Mouse (Mus musculus): ENCODE measurements around the gene Atf3. TPM values are rescaled to one million over a fixed set of nuclear protein-coding genes. Genes with fewer than 3 reads are reported as not detected.

Gene Atf3
- polyA plus RNA-seq, 1 experiment from 2014 or later = 6.5 TPM

- Histone ChIP-seq H3K4me3 (ENCODE audit: low read depth, low read length) (no peak overlapping the region), H3K4me1 (replicated peaks; ENCODE audit: control insufficient read depth, insufficient read depth) (no peaks in the 10 kb centered on the region), H3K9me3 (ENCODE audit: control insufficient read depth, low read length) (no peaks in the 10 kb centered on the region), H3K9ac (ENCODE audit: low read length) (no peak overlapping the region), H3K4me2 (replicated peaks; ENCODE audit: low read depth) (no peak overlapping the region), H3K36me3 (ENCODE audit: control insufficient read depth, insufficient read depth, low read length) (no peaks in the 10 kb centered on the region), H3K27me3 (ENCODE audit: control insufficient read depth, insufficient read depth, low read length) (no peaks in the 10 kb centered on the region), H3K27ac (replicated peaks) (no peak overlapping the region)
- TF ChIP-seq EP300 (optimal IDR thresholded peaks at IDR 0.05) (no peak), CTCF (IDR thresholded peaks at IDR 0.05; ENCODE audit: low read depth) (no peak)
- 83% methylated on average over 8 of the region's 8 CpGs for WGBS
- ATAC-seq (ENCODE audit: low FRiP score, low TSS enrichment) (no peak), DNase-seq (ENCODE audit: low spot score) (no peak)
Observed at GRCm38 (mm10) chr1:191140983-191141382, 76.9 kb downstream of the Atf3 start.

GRCm38 (mm10) chr1:191138874-191139495 lies 78.9 kb downstream of the Atf3 start:
- WGBS = 55% methylated on average over 7 of the region's 7 CpGs
- DNase-seq (ENCODE audit: low spot score) (no peak), ATAC-seq (ENCODE audit: low FRiP score, low TSS enrichment) (no peak)
- H3K9me3 ChIP-seq (ENCODE audit: control insufficient read depth, low read length) = no peaks in the 10 kb centered on the region
- no peaks in the 10 kb centered on the region for H3K4me1 ChIP-seq (replicated peaks; ENCODE audit: control insufficient read depth, insufficient read depth)
- no peak overlapping the region for H3K27ac ChIP-seq (replicated peaks)
- TF ChIP-seq CTCF (IDR thresholded peaks at IDR 0.05; ENCODE audit: low read depth) (no peak), EP300 (optimal IDR thresholded peaks at IDR 0.05) (no peak)
- H3K4me2 ChIP-seq (replicated peaks; ENCODE audit: low read depth) = no peak overlapping the region
- H3K4me3 ChIP-seq (ENCODE audit: low read depth, low read length) = no peak overlapping the region
- no peak overlapping the region for H3K9ac ChIP-seq (ENCODE audit: low read length)
- no peaks in the 10 kb centered on the region for H3K36me3 ChIP-seq (ENCODE audit: control insufficient read depth, insufficient read depth, low read length)
- H3K27me3 ChIP-seq (ENCODE audit: control insufficient read depth, insufficient read depth, low read length) = no peaks in the 10 kb centered on the region

GRCm38 (mm10) chr1:191138436-191138835 lies 79.4 kb downstream of the Atf3 start:
- no peak for ATAC-seq (ENCODE audit: low FRiP score, low TSS enrichment)
- 91% methylated on average over 4 of the region's 4 CpGs for WGBS

GRCm38 (mm10) chr1:191135406-191135805 lies 82.4 kb downstream of the Atf3 start:
- no peaks in the 10 kb centered on the region for H3K9me3 ChIP-seq (ENCODE audit: control insufficient read depth, low read length)
- H3K27me3 ChIP-seq (ENCODE audit: control insufficient read depth, insufficient read depth, low read length) = no peaks in the 10 kb centered on the region
- H3K36me3 ChIP-seq (ENCODE audit: control insufficient read depth, insufficient read depth, low read length) = no peaks in the 10 kb centered on the region
- DNase-seq (ENCODE audit: low spot score) (no peak), ATAC-seq (ENCODE audit: low FRiP score, low TSS enrichment) (no peak)
- WGBS = 42% methylated on average over 4 of the region's 4 CpGs
- no peak overlapping the region for H3K4me2 ChIP-seq (replicated peaks; ENCODE audit: low read depth)
- H3K4me3 ChIP-seq (ENCODE audit: low read depth, low read length) = no peak overlapping the region
- no peaks in the 10 kb centered on the region for H3K4me1 ChIP-seq (replicated peaks; ENCODE audit: control insufficient read depth, insufficient read depth)
- no peak overlapping the region for H3K9ac ChIP-seq (ENCODE audit: low read length)
- TF ChIP-seq CTCF (IDR thresholded peaks at IDR 0.05; ENCODE audit: low read depth) (no peak), EP300 (optimal IDR thresholded peaks at IDR 0.05) (no peak)
- no peak overlapping the region for H3K27ac ChIP-seq (replicated peaks)

More at GRCm38 (mm10) chr1:191138436-191138835, 79.4 kb downstream of the Atf3 start:
- Histone ChIP-seq H3K27ac (replicated peaks) (no peak overlapping the region), H3K27me3 (ENCODE audit: control insufficient read depth, insufficient read depth, low read length) (no peaks in the 10 kb centered on the region), H3K9me3 (ENCODE audit: control insufficient read depth, low read length) (no peaks in the 10 kb centered on the region), H3K4me3 (ENCODE audit: low read depth, low read length) (no peak overlapping the region), H3K4me2 (replicated peaks; ENCODE audit: low read depth) (no peak overlapping the region), H3K36me3 (ENCODE audit: control insufficient read depth, insufficient read depth, low read length) (no peaks in the 10 kb centered on the region), H3K4me1 (replicated peaks; ENCODE audit: control insufficient read depth, insufficient read depth) (no peaks in the 10 kb centered on the region), H3K9ac (ENCODE audit: low read length) (no peak overlapping the region)
- TF ChIP-seq CTCF (IDR thresholded peaks at IDR 0.05; ENCODE audit: low read depth) (no peak), EP300 (optimal IDR thresholded peaks at IDR 0.05) (no peak)
- no peak for DNase-seq (ENCODE audit: low spot score)

- H3K9me3 ChIP-seq (ENCODE audit: control insufficient read depth, low read length) = no peaks in the 10 kb centered on the region
- H3K4me1 ChIP-seq (replicated peaks; ENCODE audit: control insufficient read depth, insufficient read depth) = no peaks in the 10 kb centered on the region
- no peak overlapping the region for H3K27ac ChIP-seq (replicated peaks)
- H3K9ac ChIP-seq (ENCODE audit: low read length) = no peak overlapping the region
- no peak for TF ChIP-seq CTCF (IDR thresholded peaks at IDR 0.05; ENCODE audit: low read depth)
- TF ChIP-seq EP300 (optimal IDR thresholded peaks at IDR 0.05) = no peak
- H3K27me3 ChIP-seq (ENCODE audit: control insufficient read depth, insufficient read depth, low read length) = no peaks in the 10 kb centered on the region
- H3K4me2 ChIP-seq (replicated peaks; ENCODE audit: low read depth) = no peak overlapping the region
- H3K36me3 ChIP-seq (ENCODE audit: control insufficient read depth, insufficient read depth, low read length) = no peaks in the 10 kb centered on the region
- no peak for ATAC-seq (ENCODE audit: low FRiP score, low TSS enrichment)
- no peak overlapping the region for H3K4me3 ChIP-seq (ENCODE audit: low read depth, low read length)
- WGBS = 64% methylated on average over 5 of the region's 5 CpGs
- DNase-seq (ENCODE audit: low spot score) = no peak
Observed at GRCm38 (mm10) chr1:191132934-191133333, 84.9 kb downstream of the Atf3 start.

- Histone ChIP-seq H3K4me3 (ENCODE audit: low read depth, low read length) (no peak overlapping the region), H3K36me3 (ENCODE audit: control insufficient read depth, insufficient read depth, low read length) (no peaks in the 10 kb centered on the region), H3K9ac (ENCODE audit: low read length) (no peak overlapping the region), H3K4me1 (replicated peaks; ENCODE audit: control insufficient read depth, insufficient read depth) (no peaks in the 10 kb centered on the region), H3K27me3 (ENCODE audit: control insufficient read depth, insufficient read depth, low read length) (no peaks in the 10 kb centered on the region), H3K4me2 (replicated peaks; ENCODE audit: low read depth) (no peak overlapping the region), H3K27ac (replicated peaks) (no peak overlapping the region), H3K9me3 (ENCODE audit: control insufficient read depth, low read length) (no peaks in the 10 kb centered on the region)
- ATAC-seq (ENCODE audit: low FRiP score, low TSS enrichment) = no peak
- WGBS = 55% methylated on average over 5 of the region's 5 CpGs
- TF ChIP-seq EP300 (optimal IDR thresholded peaks at IDR 0.05) (no peak), CTCF (IDR thresholded peaks at IDR 0.05; ENCODE audit: low read depth) (no peak)
- DNase-seq (ENCODE audit: low spot score) = no peak
Observed at GRCm38 (mm10) chr1:191132240-191132639, 85.6 kb downstream of the Atf3 start.
